Mouse (Mus musculus) 3134 (cell line): ENCODE data around the gene Exosc2.

Source experiments
- DNase-seq: peaks from one replicate; pipeline ENCODE4 v3.0.0-alpha.2; 2011; ENCODE audit warnings: low spot score; ENCODE audit not compliant: insufficient read length; ENCODE audit errors: extremely low read depth

The Exosc2 gene

GRCm38 (mm10) chr2:31670551-31671035, at the start of gene Exosc2:
Gene Exosc2, plus strand, starts transcription at chr2:31670715.
- peak; percentile 90 for DNase-seq

- no peak for DNase-seq
Observed at GRCm38 (mm10) chr2:31633531-31633930, 37.0 kb upstream of the Exosc2 start.

- DNase-seq, result no peak
Observed at GRCm38 (mm10) chr2:31635281-31636137, 35.0 kb upstream of the Exosc2 start.

GRCm38 (mm10) chr2:31636138-31636741, 34.3 kb upstream of the Exosc2 start:
- DNase-seq, result no peak

- DNase-seq, result no peak
Observed at GRCm38 (mm10) chr2:31636742-31637141, 33.8 kb upstream of the Exosc2 start.

GRCm38 (mm10) chr2:31637311-31637710, 33.2 kb upstream of the Exosc2 start:
- no peak for DNase-seq

GRCm38 (mm10) chr2:31637807-31638206, 32.7 kb upstream of the Exosc2 start:
- DNase-seq, result no peak

- DNase-seq, result no peak
Observed at GRCm38 (mm10) chr2:31638581-31639465, 31.7 kb upstream of the Exosc2 start.

- no peak for DNase-seq
Observed at GRCm38 (mm10) chr2:31639466-31639760, 31.1 kb upstream of the Exosc2 start.

- no peak for DNase-seq
Observed at GRCm38 (mm10) chr2:31639901-31640608, 30.5 kb upstream of the Exosc2 start, which contains the start of gene Prdm12. Gene Prdm12, plus strand, starts transcription at chr2:31640037.

GRCm38 (mm10) chr2:31640609-31641507, 29.7 kb upstream of the Exosc2 start:
- no peak for DNase-seq

GRCm38 (mm10) chr2:31641508-31641830, 29.0 kb upstream of the Exosc2 start:
- DNase-seq, result no peak

- DNase-seq, result no peak
Observed at GRCm38 (mm10) chr2:31641929-31642328, 28.6 kb upstream of the Exosc2 start.

- no peak for DNase-seq
Observed at GRCm38 (mm10) chr2:31653971-31654853, 16.3 kb upstream of the Exosc2 start.

GRCm38 (mm10) chr2:31654854-31655559, 15.5 kb upstream of the Exosc2 start:
- DNase-seq, result no peak

GRCm38 (mm10) chr2:31656374-31656773, 14.1 kb upstream of the Exosc2 start:
- no peak for DNase-seq

- no peak for DNase-seq
Observed at GRCm38 (mm10) chr2:31662939-31663803, 7.3 kb upstream of the Exosc2 start.
